Mouse (Mus musculus): ENCODE data around the gene Tspan11.

Gene Tspan11

DNA sequence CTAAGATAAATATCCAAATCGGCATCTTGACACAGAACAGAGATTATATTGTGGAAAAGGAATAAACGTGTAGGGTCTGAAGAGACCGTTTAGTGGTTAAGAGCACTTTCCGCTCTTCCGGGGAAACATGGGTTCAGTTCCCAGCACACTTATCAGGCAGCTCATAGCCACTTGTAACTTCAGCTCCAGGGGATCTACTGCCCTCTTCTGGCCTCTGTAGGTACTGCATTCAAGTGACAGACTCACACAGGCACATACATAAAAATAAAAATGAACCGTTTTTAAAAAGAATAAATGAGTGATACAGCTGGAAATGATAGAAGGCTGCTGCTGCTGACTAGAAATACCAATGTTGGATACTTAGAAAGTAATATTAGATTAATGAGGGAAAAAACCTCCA lies 7.9 kb upstream of the Tspan11 start:
- DNase-seq = no peak

- DNase-seq = no peak
Measured at GRCm38 (mm10) chr6:127886916-127887315, 473 bp upstream of the Tspan11 start.

- no peak for DNase-seq
Measured at GRCm38 (mm10) chr6:127888581-127888980, 1.2 kb downstream of the Tspan11 start.

- DNase-seq = no peak
Measured at GRCm38 (mm10) chr6:127893611-127894010, 6.2 kb downstream of the Tspan11 start.

DNA sequence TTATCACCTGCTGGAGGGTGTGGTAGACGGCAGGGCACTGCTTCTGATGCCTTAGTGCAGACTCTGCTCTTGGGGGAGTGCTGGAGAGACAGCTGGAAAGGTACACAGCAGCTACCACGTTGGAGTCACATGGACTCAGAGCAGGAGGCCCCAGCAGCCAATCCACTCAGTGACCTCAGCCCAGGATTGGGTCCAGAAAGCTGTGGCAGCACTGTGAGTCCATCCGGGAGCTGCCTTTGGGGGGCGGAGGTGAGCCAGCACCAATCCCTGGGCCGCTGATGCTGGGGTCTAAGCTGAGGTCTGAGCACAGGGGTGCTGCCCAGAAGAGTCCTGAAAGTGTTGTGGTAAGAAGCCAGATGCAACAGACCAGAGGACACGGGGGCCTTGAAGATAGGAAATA lies 7.6 kb downstream of the Tspan11 start:
- no peak for DNase-seq

GRCm38 (mm10) chr6:127896425-127896824 lies 9.0 kb downstream of the Tspan11 start:
- no peak for DNase-seq

DNA sequence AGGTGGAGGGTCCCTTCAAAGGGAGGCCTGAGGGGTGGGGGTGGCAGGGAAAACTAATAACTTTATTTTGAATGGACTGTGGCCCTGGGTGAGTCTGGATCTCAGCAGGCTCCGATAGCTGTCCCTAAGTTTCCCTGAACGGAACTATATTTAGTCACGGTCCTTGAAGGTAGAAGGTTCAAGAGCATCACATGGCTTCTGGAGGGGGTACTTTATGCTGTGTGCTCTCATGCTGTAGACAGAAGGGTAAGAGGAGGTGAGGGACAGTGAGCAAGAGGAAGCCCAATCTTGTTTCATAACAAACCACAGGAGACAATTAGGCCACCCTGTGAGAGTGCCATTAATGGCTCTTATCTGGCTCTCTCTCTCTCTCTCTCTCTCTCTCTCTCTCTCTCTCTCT lies 10.0 kb downstream of the Tspan11 start:
- DNase-seq = no peak

GRCm38 (mm10) chr6:127900062-127900461 lies 12.7 kb downstream of the Tspan11 start:
- DNase-seq = no peak

DNA sequence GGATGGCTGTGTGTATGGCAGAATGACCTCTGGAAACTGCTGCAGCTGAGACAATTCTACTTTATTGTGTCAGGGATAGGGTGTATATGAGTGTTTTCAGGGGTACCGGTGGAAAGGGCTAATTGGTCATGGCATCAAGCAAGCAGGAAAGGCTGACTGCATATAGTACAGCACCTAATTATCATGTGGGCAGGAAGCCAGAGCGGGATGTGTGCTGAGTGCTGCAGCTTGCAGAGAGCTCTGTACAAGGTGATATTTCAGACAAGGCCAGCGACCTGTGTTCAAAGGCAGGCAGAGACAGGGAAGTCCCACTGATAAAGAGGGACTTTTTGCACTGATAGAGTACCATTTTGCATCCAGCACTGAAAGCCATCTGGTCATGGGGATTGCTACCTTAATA lies 13.9 kb downstream of the Tspan11 start:
- no peak for DNase-seq

DNA sequence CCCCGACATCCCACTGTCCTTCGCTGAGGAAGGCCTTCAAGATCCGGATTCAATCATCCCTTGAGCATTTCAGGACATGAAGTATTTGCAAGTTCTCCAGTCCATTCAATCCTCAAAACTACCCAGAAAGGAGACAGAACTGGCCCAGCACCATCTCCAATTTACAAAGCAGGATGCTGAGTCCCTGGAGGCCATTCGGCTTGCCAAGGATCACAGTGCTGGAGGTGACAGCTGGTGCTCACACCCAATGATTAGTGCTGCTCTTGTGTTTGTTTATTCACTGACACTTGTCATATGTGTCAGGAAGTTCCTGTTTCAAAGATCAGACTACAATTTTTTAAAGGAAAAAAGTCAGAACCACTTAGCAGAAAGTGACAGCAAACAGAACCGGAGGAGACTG lies 14.3 kb downstream of the Tspan11 start:
- no peak for DNase-seq

DNA sequence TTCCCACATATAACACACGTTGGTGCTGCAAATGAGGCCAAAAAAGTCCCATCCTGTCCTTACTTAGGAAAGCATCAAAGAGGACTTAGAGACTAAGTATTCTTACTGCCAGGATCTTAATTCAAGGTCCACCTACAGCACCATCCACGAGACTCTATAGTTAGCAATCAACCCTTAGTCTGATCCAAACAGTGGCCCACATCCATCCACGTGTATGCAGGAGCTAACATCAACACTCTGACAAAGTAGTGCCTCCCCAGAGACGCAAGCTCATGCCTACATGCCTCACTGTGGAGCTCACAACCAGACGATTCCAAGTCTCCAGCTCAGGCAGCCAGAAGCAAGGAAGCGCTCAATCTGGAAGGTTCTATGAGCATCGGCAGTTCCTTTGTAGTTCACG lies 15.2 kb downstream of the Tspan11 start:
- DNase-seq = no peak

- DNase-seq = no peak
Measured at GRCm38 (mm10) chr6:127910638-127911037, 23.2 kb downstream of the Tspan11 start.

DNA sequence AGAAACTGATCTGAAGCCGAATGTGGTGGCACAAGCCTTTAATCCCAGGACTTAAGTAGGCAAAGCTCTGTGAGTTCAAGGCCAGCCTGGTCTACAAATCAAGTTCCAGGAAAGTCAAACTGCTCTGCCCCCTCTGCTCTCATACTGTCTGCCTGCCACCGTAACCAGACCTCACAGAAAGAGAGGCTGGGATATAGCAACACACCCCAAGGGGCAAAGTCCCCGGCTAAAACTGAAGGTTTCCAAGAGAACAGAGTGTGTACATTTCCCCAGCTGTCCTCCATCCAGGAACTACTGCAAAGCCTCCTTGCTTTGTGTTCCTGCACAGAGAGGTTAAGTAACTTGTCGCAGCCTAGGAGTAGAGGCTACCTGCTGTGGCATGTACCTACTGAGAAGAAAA lies 24.3 kb downstream of the Tspan11 start:
- DNase-seq = no peak

- no peak for DNase-seq
Measured at GRCm38 (mm10) chr6:127912938-127913337, 25.5 kb downstream of the Tspan11 start.

DNA sequence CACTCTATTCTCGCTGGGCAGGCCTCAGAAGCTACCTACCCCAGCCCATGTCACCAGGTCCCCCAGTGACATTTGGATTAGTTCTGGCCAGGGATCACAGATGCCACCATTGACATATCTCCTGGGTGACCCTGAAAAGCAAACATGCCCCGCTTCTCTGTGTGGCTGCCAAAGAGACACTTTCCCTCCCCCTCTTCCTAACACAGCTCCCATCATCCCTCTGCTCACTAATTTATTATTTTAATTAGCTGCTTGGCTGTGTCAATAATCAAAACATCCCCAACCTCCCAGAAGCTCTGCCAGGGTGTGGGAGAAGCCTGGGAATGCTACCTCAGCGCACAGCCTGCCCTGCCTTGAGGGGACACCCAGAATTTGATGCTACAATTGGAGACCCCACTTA lies 29.6 kb downstream of the Tspan11 start:
- no peak for DNase-seq

- no peak for DNase-seq
Measured at GRCm38 (mm10) chr6:127917712-127918111, 30.3 kb downstream of the Tspan11 start.

DNA sequence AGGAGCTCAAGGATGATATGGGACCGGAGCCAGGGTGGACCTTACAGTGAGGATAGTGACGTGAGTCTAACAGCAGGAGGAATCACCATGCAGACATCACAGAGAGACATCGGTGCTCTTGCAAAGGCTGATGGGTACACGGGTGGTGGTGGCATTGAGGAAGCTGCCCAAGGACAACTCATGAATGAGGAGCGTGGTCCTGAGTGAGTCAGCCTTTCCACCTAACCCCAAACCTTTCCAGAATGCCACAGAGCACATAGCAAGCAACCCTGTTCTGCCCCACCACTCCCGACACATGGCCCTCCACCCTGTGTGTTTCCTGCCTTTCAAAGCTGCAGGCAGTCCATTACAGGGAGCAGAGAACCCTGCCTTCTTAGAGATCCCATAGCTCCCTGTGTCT lies 32.1 kb downstream of the Tspan11 start:
- no peak for DNase-seq

DNA sequence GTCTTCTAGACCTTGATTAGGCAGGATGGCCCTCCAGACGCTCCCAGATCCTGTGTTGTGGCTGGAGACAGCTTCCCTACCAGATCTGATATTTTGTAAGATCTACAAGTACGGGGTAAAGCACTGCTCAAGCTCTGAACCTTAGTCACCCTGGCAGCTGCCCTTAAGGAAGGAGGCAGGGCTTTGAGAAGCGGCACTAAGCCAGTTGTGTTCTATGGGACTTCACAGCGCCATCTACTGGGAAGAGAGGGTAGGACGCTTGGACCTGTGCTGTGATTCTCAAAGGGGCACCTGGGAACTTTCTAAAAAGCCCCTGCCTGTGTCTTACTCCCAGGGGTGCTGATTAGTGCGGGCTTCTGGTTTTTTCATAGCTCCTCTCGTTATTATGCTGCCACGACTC lies 33.3 kb downstream of the Tspan11 start:
- peak; percentile 64 for DNase-seq

GRCm38 (mm10) chr6:127921996-127922395 lies 34.6 kb downstream of the Tspan11 start:
- no peak for DNase-seq

DNA sequence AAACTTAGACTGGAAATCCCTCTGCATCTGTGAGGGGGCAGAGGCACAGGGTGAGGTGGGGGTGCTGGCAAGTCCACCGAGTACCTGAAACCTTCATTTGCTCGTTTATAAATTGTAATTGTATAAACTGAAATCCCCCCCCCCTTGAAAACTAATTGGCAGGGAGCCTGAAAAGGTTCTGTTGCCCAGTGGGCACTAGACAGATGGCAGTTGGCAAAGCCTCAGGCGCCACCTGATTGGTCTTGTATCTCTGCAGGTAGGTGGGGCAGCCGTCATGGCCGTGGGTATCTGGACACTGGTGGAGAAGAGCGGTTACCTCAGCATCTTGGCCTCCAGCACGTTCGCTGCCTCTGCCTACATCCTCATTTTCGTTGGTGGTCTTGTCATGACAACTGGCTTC lies 35.9 kb downstream of the Tspan11 start:
- DNase-seq = no peak

DNA sequence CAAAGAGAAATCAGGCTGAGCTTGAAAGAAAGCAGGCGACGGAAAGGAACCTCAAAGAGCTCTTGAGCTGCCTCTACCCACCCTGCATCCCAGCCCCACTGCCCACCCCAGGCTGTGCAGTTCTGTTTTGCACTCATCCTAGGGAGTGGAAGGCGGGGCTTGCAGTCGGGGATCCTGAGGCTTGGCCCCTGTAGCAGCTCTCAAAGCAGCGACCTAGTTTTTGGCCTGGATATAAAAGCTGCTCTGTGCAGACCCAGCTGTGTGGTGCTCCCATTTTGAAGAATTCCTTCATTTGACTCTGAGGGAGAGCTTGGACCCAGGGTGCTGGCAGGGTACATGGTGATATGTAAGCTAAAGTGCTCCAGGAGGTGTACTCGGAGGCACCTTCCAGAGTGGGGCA lies 37.4 kb downstream of the Tspan11 start:
- peak; percentile 42 for DNase-seq

- peak; percentile 90 for DNase-seq
Measured at GRCm38 (mm10) chr6:127925915-127926314, 38.5 kb downstream of the Tspan11 start.

DNA sequence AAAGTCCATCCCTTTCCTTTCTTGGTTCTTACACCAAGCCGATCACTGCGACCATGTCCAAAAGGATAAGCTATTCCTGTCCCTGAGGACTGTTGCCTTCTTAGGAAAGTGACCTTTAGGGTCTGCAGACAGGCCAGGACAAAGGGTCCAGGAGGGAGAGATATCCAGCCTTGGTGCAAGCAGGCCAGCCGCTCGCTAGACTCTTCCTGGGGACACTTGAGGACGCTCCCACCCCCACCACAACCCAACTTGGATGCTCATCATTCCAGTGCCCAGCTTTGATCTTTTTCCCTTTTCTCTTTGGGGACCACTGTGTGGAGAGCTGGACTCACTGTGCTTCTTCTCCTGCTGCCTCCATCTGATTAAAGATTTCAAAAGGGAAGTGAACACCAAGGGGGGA lies 41.3 kb downstream of the Tspan11 start:
- DNase-seq = no peak

- DNase-seq = no peak
Measured at GRCm38 (mm10) chr6:127932697-127933096, 45.3 kb downstream of the Tspan11 start.

DNA sequence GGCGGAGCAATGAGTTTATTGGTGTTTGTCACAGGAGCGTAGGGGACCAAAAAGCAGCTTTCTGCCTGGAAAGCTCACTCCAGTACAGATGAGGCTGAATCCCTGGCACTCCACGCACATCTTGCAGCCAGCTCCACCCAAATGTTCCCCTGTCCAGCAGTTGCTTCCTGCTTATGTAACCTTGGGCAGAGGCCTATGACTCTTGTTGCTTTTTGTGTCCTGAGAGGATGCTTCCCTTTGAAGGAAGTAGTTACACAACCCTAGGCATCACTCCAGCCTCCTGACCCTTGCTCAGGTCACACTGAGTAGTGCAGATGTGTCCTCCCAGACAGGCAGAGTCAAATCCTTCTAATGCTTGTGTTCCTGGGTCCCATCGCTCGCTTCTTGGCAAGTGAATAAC lies 46.5 kb downstream of the Tspan11 start:
- no peak for DNase-seq

DNA sequence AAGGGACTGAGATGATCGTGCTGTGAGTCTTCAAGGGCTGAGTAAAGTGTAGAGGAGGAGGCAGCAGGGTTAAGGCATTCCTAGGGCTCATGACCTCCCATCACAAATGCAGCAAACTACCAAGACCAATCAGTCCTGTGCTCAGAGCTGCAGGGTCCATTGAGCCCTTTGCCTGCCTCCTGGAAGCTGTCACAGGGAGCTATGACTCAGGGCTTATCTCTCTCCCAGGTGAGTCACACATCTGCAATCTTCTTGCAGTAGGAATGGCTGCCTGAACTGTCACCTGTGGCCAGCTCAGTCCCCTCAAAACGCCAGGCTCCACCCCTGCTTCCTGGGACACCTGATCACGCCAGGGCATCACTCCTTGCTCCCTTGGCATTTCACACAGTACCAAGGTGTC lies 47.7 kb downstream of the Tspan11 start:
- DNase-seq = no peak
